Mouse (Mus musculus) kidney, adult 2 months (tissue): ENCODE results near the gene Cog5.

Experiments used
- CTCF ChIP-seq: fragments of 200-500 bp; conservative IDR thresholded peaks from 2 replicates; pipeline ENCODE4 v1.5.1; 2011; ENCODE audit warnings: low read depth, mild to moderate bottlenecking, control low read depth, low read length, moderate library complexity, mixed read lengths; ENCODE audit not compliant: insufficient read depth, insufficient read length
- POLR2A ChIP-seq: fragments of 200-500 bp; IDR thresholded peaks from one replicate; pipeline ENCODE4 v1.6.1; 2011; ENCODE audit warnings: low read depth, low read length, control low read depth

DNA sequence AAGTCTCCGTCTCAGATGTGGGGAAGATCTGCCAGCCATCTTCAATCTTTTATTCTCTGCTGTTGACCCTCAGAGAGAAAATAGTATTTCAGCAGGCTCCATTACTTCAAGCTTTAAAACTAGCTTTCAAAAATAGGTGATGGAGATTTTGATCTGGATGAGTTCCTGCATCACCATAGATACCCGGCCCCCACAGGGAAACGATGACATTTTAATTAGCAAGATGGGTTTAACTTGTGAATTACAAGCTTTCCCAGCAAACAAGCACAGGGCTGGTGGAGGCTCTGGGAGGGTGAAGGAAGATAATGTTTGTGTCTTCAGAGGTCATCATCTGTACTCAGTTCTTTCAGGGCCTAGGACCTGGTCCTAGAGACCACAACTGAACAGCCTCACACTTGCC lies 118.9 kb downstream of the Cog5 start:
- TF ChIP-seq CTCF (no peak), POLR2A (no peak)
